Mouse (Mus musculus) adrenal gland, postnatal 36 days (tissue): ENCODE results near the gene Mthfd2l. TPM values are rescaled to one million over a fixed set of nuclear protein-coding genes. Genes with fewer than 3 reads are reported as not detected.

Source experiments
- total RNA-seq, 2 experiments: library from RNA; stranded (reverse); gene quantifications; 2 replicates each; pipeline ENCODE4 v1.2.3; 2021

The Mthfd2l gene
- total RNA-seq, 2 experiments from 2014 or later = 19.8 TPM

Other genes with a start within 250 kb of the Mthfd2l start
- not detected for gene Cxcl5, start 171.8 kb upstream of the Mthfd2l start, total RNA-seq
- gene Ppbp, start 162.6 kb upstream of the Mthfd2l start, total RNA-seq = 1 to 10 TPM; 1.5 to 2.7 TPM
- 10 to 100 TPM; 13.5 to 20.6 TPM for gene Pf4, start 158.7 kb upstream of the Mthfd2l start, total RNA-seq
- not detected for gene Cxcl3, start 145.0 kb upstream of the Mthfd2l start, total RNA-seq
- not detected for gene Cxcl15, start 136.6 kb upstream of the Mthfd2l start, total RNA-seq
- gene Cxcl1, start 39.9 kb upstream of the Mthfd2l start, total RNA-seq = under 1 TPM; 0.33 to 0.36 TPM
- gene Cxcl2, start 27.2 kb upstream of the Mthfd2l start, total RNA-seq = 1 to 10 TPM in 1 of 2 experiments, not detected in 1; 1.2 TPM
- not detected for gene Epgn, start 96.3 kb downstream of the Mthfd2l start, total RNA-seq
- not detected for gene Ereg, start 143.5 kb downstream of the Mthfd2l start, total RNA-seq
- under 1 TPM in 1 of 2 experiments, not detected in 1; 0.76 TPM for gene Areg, start 208.5 kb downstream of the Mthfd2l start, total RNA-seq